Mouse (Mus musculus): Measurements from ENCODE around the gene Frat2. TPM values are rescaled to one million over a fixed set of nuclear protein-coding genes. Genes with fewer than 3 reads are reported as not detected.

Gene Frat2
- total RNA-seq, 2 experiments from 2014 or later: 2.3 to 3.6 TPM

DNA sequence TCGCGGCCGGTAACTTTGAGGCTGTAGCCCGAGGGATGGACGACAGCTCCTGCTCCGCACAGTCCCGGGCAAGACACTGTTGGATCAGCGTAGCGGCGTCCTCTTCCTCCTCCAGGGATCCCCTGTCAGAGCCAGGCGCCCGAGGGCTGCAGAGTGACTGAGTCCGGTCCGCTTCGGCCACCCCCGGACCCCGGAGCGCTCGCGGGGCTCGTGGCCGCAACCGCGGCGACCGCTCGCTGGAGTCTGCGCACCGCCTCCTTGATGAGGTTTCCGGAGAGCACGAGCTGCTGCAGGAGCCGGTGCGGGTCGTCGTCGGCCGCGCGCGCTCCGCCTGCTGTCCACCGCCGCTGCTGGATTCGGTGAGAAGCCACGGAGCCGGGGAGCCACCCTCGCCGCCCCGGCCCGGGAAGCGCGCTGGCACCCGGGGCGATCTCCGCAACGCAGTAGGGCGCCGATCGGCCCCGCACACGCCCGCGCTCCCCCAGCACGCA is 796 bp downstream of the Frat2 start:
- ATAC-seq (replicated peaks; ENCODE audit: low FRiP score, poor library complexity, severe bottlenecking): no peak

DNA sequence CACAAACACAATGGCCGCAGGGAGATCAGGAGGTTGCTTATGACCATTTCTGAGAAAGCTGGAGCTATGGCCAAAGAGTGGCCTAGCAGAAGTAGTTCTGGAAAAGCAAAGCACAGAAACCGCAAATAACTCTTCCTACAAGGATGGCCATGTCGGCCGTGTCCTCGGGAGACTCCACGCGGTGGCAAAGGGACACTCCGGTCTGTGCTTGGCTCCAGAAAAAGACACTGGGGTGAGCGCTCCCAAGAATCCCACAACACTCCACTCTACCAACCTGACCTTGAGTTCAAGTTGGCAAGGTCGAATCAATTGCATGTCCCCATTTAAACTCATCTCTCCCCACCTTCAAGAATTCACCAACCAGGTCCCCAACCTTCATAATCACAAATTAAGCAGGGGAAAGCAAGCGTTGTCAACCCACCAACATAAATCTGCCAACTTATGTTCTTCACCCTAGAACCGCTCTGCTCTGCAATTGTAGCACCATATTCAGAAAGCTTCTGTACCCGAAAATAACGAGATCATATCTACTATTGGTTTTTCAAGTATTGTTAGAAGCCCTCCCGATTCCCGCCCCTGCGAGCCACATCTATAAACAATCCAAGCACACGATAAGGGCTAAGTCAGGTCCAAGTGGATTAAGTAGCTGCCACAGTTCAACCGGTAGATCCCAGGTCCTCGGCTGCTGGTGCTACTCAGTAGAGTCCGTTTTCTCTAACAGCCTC is 1.4 kb downstream of the Frat2 start:
- no peak for ATAC-seq (replicated peaks; ENCODE audit: low FRiP score, poor library complexity, severe bottlenecking)

DNA sequence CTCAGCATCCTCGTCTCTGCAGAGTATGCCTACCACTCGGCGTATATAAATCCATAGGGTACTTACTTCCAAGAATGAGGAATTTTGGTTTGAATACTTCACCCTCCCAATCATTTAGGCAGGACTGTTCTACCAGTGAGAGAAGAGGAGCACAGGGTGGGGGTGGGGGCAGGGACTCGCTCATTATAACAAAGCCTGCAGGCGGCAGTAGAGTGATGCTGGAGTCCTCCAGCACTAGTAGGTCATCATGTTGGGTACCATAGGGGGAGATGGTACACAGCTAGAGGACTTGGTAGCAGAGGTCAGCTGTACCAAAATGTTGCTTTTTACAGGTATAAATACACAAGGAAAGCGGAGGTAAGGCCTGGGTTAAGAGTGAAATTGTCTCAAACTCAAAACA is 3.6 kb downstream of the Frat2 start:
- ATAC-seq (replicated peaks; ENCODE audit: low FRiP score, poor library complexity, severe bottlenecking): no peak

DNA sequence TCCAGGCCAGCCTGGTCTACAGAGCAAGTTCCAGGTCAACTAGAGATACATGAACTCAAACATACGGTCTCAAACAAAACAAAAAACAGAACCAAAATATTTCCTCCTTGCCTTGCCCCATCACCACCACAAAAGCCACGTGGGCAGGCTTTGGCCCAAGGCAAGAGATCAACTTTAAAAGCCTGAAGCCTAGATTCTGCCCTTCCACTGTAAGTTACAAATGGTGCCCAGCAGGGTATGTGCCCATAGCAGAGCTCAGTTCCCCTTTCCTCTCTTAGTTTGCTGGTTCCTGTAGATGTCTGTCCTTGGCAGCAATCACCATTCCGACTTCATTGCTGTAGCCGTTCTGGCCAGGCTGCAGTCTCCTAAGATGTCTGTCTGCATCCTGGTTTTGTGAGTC is 5.2 kb downstream of the Frat2 start:
- no peak for ATAC-seq (replicated peaks; ENCODE audit: low FRiP score, poor library complexity, severe bottlenecking)

DNA sequence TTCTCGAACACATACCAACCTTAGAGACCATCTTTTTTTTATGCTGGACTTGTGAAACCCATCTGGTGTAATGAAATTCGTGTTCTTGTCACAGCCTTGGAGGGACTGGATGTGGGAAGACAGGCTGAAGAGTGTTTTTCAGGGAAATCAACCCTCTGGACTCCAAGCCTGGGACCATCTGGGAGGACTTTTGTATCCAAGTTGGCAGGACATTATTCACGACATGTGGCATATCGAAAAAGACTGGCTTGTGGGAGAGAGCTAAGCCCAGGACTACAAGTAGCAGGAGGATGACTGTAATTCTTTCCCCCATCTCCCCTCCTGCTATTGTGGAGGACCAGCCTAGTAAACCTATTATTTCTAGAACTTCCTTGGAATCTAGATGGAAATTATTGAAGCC is 5.7 kb downstream of the Frat2 start:
- ATAC-seq (replicated peaks; ENCODE audit: low FRiP score, poor library complexity, severe bottlenecking): no peak

DNA sequence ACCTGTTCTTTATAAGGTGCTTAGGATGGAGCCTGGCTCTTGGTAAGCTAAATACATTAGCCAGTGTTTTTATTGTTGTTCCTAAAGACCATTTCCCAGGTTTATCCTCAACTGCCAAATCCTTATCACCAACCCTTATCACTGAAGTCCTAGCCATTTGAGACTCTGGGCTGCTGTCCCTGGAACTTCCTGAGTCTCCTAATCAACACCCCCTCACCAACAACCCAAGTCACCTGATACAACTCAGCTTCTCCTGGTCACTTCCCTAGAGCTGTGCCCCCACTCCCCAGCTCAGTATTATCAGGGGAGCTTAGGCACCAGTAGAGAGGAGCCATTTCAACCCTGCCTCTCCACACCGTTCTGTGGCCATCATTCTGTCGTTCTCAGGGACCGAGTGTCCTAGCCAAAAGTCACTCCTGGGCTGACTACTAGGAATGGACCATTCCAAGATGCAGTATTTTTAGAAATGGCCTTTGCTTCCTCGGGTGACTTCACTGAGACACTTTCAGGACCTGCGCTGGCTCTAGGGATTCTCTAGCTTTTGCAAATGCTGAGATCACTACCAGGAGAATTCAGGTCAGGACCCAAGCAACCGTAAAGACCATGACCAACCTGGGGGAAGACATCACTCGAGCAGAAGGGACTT is 6.7 kb downstream of the Frat2 start:
- ATAC-seq (replicated peaks; ENCODE audit: low FRiP score, poor library complexity, severe bottlenecking): no peak

DNA sequence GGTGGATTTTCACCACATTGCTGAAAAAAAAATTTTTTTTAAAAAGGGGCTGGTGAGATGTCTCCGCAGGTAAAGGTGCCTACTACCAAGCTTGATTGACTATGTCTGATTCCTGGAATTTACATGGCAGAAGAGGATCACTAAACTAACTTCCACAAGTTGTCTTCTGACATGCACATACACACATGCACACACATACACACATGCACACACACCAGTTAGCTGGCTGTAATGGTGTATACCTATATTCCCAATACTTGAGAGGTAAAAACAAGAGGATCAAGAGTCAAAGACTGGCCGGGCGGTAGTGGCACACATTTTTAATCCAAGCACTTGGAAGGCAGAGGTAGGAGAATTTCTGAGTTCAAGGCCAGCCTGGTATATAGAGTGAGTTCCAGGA is 8.2 kb downstream of the Frat2 start:
- ATAC-seq (replicated peaks; ENCODE audit: low FRiP score, poor library complexity, severe bottlenecking): no peak

DNA sequence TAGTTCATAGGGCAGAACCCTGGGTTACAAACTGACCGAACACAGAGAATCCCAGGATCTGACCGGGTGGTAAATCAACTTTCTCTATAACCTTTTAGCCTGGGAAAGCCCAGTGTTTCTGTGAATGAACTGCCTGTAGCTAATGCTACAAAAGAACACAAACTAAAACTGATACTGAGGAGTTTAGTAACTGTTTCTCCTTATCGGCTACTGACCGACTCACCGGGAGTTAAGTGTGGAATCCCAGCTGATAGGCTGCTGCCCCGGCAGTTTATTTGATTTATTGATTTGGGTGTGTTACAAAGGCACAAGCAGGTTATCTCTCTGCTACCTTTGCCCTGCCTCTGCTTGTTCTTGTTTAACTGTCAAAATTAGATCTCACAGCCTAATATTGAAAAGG is 9.1 kb downstream of the Frat2 start:
- ATAC-seq (replicated peaks; ENCODE audit: low FRiP score, poor library complexity, severe bottlenecking): no peak

DNA sequence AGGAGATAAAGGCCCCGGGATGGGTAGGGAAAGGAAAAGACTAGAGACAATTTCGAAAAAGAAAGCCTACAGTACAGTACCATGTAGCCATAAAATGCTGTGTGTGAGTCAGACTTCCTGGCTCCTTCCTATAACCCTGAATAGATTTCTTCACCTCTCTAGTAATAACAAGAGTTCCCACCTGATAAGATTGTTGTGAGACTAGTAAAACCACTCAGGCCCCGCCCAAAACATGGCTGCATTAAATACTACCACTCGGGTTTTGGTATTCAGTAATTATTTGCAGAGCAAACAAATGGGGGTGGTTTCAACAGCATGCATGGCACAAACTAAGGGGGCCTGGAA is 10.0 kb downstream of the Frat2 start:
- peak; percentile 25 for ATAC-seq (replicated peaks; ENCODE audit: low FRiP score, poor library complexity, severe bottlenecking)

DNA sequence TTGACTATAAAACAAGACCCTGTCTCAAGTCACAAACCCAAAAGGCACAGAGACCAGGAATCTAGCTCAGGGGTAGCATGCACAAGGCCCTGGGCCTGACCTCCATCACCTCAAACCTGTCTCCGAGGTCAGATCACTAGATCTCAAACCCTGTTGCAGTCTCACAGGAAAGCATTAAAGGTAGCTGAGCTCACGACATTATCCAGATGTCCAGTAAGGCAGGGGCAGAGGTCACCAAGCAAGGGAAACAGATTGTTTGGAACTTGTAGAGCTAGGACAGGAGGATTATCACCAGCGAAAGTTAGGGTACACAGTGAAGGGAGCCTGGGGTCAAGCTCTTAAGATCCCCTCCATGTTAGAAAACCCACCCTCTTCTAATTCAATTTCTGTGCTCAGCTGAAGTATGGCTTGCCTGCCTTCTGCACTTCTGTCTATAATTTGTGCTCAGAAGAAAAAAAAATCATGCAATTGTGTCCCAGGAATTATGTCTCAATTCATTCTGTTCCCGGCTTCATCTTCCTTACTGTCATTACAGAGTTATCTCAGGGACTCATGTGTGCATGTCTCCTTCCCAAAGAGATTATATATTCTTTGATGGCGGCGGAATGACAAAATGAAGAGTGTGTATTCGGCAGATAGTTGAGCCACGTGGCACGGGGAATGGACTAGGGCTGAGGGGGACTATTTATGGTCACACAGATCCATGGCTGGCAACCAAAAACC is 10.6 kb downstream of the Frat2 start:
- peak; percentile 57 for ATAC-seq (replicated peaks; ENCODE audit: low FRiP score, poor library complexity, severe bottlenecking)

DNA sequence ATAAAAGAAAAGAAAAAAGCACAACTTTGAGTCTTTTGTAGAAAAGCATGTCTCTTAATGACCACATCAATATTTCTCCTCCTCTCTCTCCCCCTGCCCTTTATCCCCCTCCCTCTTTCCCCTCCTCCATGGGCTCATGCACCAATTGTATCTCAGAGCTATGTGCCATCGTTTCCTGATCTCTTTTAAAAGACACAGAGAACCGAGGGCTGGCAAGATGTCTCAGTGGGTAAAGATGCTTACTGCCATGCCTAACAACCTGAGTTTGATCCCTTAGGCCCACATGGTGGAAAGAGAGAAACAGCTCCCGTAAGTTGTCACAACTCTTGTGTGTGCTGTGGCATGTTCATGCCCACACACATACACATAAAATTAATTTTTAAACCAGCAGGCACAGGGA is 11.2 kb downstream of the Frat2 start:
- ATAC-seq (replicated peaks; ENCODE audit: low FRiP score, poor library complexity, severe bottlenecking): no peak

DNA sequence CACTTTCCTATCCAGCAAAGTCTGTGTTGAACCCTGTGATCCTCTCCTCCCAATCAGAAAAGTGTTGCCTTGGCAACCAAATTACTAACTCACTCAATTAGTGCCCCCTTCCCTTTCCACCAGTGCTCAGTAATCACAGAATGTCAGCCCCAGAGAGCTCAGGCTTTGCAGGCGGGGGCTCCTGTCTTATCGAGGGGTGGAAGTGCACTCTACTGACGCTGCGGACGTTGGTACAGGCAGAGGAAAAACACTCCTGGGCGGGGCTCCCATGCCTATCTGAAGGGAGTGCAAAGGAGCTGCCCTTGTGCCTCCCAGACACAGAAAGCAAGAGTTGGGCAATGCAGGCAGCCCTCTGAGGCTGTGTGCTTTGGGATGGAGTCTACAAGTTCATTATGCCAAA is 12.1 kb downstream of the Frat2 start:
- ATAC-seq (replicated peaks; ENCODE audit: low FRiP score, poor library complexity, severe bottlenecking): peak; percentile 84

DNA sequence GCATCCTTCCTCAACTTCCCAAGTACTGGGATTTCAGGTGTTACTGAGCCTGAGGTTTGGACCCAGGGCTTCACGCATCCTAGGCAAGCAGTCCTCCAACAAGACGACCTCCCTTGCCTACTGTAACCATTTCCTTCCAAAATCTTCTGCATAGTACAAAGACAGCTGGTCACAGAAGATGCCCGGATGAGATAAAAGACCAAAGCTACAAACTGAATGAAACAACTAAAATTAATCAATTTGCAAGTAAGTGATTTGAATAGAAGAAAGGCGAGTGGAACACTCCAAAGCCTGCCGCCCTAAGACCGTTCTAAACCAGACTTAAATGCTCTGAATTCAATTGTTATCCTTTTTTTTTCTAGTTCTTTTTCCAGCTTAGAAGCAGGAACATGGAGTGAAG is 12.5 kb downstream of the Frat2 start:
- ATAC-seq (replicated peaks; ENCODE audit: low FRiP score, poor library complexity, severe bottlenecking): no peak

DNA sequence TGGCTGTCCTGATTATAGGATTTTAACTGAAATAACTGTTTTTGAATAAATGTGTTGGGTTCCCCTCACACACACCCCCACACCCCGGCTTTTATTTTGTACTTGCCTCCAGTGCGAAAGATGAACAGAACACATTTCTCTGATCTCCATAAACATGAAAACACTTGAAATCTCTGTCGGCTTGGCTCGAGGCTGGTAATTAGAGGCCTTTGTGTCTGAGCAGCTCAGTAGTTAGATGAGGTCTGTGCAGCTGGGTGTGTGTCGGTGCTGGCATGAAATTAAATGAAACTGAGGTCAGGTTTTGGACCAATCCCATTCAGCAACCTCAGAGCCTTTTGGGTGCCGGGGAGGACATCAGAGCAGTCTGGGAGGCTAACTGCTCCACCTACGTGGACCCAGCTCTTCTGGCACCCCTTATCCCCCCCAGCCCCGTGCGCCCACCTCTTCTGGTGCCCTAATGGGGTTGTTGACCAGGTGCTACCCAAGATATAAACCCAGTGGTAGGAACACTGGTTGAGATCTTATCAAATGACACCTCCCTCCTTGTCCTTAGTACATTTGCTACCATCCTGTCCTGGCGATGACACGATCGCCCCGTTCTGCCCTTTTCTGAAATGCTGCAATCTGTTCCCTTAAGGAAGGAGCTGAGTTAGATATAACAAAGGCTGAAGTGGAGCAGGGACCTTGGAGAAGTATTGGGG is 15.3 kb downstream of the Frat2 start:
- no peak for ATAC-seq (replicated peaks; ENCODE audit: low FRiP score, poor library complexity, severe bottlenecking)

DNA sequence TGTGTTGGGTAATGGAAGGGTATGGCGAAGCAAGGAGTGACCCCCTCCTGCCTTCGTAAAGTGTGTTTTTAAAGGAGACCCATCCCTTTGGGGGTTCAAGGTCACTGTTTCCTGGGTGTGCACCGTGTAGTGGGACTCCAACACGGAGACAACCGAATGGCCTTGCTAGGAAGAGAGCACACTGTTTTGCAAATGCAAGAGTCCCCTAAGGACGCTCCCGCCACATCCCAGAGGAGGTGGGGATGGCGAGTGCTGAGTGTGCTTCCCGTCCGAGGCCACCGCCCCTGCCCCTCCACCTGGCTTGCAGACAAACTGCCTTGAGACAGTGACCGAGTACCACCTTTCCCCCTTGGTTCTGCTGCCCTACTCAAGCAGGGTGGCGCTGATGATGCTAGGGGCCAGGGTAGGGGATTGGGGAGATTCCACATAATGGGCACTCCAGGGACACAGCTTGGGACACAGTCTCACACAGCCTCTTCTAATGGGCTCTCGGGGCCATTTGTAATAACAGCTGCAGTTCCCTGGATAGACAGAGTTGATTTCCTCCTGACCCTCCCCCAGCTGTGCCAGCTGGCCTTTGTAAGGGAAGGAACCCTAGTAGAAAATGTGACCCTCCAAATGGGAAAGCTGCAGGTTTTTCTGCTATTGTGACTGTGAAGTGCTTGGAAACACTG is 16.1 kb downstream of the Frat2 start:
- no peak for ATAC-seq (replicated peaks; ENCODE audit: low FRiP score, poor library complexity, severe bottlenecking)

DNA sequence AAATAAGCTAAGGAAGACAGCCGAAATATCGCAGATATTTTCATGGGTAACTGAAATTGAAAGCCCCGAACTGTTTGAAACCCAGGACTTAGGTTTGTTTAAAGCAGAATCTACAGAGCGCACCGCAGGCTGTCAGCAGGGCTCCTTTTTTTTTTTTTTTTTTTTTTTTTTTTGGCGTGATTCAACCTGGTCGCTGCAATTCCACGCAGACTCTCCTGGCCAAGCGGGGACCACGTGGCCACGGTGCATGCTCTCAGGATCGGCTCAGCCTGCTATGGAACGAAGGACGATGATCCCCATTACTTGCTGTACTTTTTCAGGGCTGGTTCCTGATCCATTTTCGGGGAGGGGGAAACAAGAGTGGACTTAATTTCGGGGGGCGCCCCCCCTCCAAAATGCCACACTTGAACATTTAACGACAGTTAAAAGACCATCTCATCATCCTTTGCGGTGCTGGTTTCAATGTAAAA is 16.8 kb downstream of the Frat2 start:
- no peak for ATAC-seq (replicated peaks; ENCODE audit: low FRiP score, poor library complexity, severe bottlenecking)

DNA sequence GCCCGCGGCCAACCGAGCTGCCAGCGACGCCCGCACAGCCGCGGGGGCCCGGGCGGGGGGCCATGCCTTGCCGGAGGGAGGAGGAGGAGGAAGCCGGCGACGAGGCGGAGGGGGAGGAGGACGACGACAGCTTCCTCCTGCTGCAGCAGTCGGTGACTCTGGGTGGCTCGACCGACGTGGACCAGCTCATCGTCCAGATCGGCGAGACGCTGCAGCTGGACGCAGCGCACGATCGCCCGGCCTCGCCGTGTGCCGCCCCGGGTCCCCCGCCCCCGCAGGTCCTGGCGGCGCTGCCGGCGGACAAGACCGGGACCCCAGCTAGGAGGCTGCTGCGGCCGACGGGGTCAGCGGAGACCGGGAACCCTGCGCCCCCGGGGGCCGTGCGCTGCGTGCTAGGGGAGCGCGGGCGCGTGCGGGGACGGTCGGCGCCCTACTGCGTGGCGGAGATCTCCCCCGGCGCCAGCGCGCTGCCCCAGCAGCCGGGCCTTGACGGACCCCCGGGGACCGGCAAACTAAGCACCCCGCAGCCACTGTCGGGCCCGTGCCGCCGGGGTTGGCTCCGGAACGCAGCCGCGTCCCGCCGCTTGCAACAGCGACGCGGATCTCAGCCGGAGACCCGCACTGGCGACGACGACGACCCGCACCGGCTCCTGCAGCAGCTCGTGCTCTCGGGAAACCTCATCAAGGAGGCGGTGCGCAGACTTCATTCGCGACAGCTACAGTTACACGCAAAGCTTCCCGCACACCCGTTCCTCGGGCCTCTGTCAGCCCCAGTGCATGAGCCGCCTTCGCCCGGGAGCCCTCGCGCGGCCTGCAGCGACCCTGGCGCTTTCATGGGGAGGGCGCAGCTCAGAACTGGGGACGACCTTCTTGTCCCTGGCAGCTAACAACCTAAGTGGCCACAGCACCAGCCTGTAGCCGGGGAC is 17.6 kb downstream of the Frat2 start:
- peak; percentile 42 for ATAC-seq (replicated peaks; ENCODE audit: low FRiP score, poor library complexity, severe bottlenecking)

DNA sequence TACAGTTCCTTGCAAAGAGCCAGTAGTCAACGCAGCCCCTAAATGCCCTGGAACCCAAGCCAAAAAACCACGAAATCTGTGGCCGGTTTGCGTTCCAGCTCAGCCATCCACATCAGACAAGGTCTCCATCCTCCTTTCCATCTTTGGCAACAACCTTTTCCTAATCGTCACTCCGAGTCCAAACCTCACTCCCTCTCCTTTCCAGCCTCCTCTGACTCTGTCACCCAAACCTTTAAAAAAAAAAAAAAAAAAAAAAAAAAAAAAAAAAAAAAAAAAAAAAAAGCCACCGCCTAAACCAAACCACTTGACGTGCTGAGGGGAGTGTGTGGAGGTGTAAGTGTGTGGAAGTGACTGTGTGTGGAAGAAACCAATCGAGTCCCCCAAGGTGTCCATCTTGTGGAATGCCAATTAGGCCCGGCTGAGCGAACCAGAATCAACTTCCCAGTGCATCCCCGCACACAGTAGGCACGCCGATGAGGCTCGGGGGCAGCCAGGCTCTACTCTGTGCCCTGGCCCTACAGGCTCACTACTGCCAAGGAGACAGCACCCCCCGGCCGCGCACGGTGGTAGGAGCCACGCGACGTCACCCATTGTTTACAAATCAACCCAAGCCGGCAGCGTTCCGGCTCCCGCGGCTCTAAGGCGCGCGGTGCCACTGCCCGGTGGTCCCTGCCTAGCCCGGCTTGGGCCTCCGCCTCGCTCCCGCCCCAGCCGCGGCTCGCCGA is 18.4 kb downstream of the Frat2 start, which contains the start of gene Frat1:
Gene Frat1 (plus strand): TSS at position 590 of the 725 bp plus-strand sequence.
- ATAC-seq (replicated peaks; ENCODE audit: low FRiP score, poor library complexity, severe bottlenecking): peak; percentile 91
